Mouse (Mus musculus): Measurements from ENCODE around the gene Gm3448. TPM values are rescaled to one million over a fixed set of nuclear protein-coding genes. Genes with fewer than 3 reads are reported as not detected.
"Not testable (repeated sequence)": the region's sequence is repeated elsewhere in the genome, so short reads cannot be mapped to it uniquely, and the experiment has no call there.

The Gm3448 gene
- 2.7 and 3.1 TPM in 2 replicates for polyA plus RNA-seq (2015; fragmentation: Nextera tagmentation; extraction: Ambion mirVana)

DNA sequence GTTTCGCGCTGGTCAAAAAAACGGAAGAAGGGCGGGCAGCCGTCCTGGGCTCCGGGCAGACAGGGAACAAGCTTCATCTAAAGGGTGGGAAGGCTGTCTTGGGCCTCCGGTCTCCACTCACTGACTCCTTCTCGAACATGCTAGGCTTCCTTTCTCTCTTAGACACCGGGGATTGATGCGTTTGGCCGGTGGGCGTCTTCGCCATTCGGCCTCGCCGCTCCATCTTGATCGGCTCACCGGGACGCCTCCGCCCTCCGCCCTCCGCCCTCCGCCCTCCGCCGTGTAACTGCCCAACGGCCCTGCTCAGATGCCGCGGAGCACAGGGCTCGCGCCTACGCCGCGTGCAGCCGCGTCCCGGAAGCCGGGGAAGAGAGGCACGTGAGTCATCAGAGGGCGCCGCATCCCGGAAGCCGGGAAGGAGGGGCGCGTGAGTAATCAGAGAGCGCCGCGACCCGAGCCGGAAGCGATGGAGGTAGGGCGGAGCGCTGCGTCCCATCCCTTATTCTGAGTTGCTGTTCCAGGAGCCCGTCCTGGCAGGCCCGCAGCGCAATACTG, at the start of gene Gm3448, which contains the start of the genes Ermard and Tcte3:
TSS of gene Gm3448 (minus strand) at position 363 of the 555 bp plus-strand sequence.
TSS of gene Ermard (plus strand) at position 34 of the 555 bp plus-strand sequence.
TSS of gene Tcte3 (minus strand) at position 314 of the 555 bp plus-strand sequence.
- ATAC-seq (ENCODE audit: low read depth): peak; percentile 99
- H3K9me3 ChIP-seq (ENCODE audit: control insufficient read depth, low read length); H3K4me2 ChIP-seq (ENCODE audit: low read depth, low read length); H3K27me3 ChIP-seq (ENCODE audit: control insufficient read depth, insufficient read depth, low read depth, low read length); H3K36me3 ChIP-seq (ENCODE audit: control insufficient read depth, insufficient read depth, low read length); H3K27ac ChIP-seq (ENCODE audit: low read length); H3K4me3 ChIP-seq (ENCODE audit: low read length); H3K9ac ChIP-seq (ENCODE audit: low read length); H3K4me1 ChIP-seq (replicated peaks; ENCODE audit: control insufficient read depth, insufficient read depth, low read length): not testable (repeated sequence)
- WGBS: 0% methylated on average over 11 of the region's 56 CpGs

DNA sequence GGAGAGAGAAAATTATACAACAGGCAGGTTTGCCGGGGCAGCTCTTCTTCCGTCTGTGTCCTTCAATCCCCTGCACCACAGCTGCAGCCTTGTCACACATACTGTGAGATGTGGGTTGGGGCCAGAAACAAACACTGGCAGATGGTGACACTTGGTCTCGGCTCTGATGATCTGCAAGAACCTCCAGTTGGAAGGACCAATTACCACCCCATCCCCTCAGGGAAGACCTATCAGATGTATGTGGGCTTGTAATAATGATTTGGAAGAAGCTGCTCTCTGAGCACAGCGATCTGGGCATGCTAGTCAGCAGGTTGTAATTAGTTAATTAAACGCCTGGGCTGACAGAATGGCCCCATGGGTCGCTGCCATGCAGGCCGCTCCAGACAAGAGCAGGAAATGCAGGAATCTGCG, 47.3 kb upstream of the Gm3448 start:
- H3K4me3 ChIP-seq (ENCODE audit: low read length): no peak overlapping the region
- H3K27ac ChIP-seq (ENCODE audit: low read length): no peak overlapping the region
- no peak overlapping the region for H3K4me2 ChIP-seq (ENCODE audit: low read depth, low read length)
- 34% methylated on average over 8 of the region's 8 CpGs for WGBS
- ATAC-seq (ENCODE audit: low read depth): no peak
- H3K4me1 ChIP-seq (replicated peaks; ENCODE audit: control insufficient read depth, insufficient read depth, low read length): peaks cover 15% of the 10 kb centered on the region; the same call in 1 of the 2 replicates
- no peaks in the 10 kb centered on the region for H3K27me3 ChIP-seq (ENCODE audit: control insufficient read depth, insufficient read depth, low read depth, low read length)
- no peak overlapping the region for H3K9ac ChIP-seq (ENCODE audit: low read length)
- no peaks in the 10 kb centered on the region for H3K9me3 ChIP-seq (ENCODE audit: control insufficient read depth, low read length)
- H3K36me3 ChIP-seq (ENCODE audit: control insufficient read depth, insufficient read depth, low read length): no peaks in the 10 kb centered on the region

DNA sequence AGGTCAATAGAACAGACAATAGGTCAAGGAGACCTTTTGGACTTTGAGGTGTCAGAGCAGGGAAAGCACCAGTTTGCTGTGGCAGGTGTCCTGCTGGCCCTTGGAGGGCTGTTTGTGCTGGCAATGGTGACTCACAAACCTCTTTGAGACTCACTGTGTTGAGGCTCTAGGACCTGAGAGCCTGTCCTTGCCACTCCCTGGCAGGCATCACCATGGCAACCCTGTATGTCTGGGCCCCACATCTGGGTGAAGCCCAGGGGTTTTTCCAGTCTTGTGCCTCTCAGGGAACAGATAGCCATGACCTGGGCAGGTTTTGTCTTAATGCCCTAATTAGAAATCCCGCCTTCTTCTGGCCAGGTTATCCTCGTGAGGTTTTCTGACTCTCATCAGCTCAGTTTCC, 46.8 kb upstream of the Gm3448 start:
- no peak overlapping the region for H3K4me3 ChIP-seq (ENCODE audit: low read length)
- no peak overlapping the region for H3K4me2 ChIP-seq (ENCODE audit: low read depth, low read length)
- H3K27me3 ChIP-seq (ENCODE audit: control insufficient read depth, insufficient read depth, low read depth, low read length): no peaks in the 10 kb centered on the region
- ATAC-seq (ENCODE audit: low read depth): peak; percentile 28; the same call in 1 of the 2 replicates
- H3K36me3 ChIP-seq (ENCODE audit: control insufficient read depth, insufficient read depth, low read length): no peaks in the 10 kb centered on the region
- no peak overlapping the region for H3K9ac ChIP-seq (ENCODE audit: low read length)
- H3K27ac ChIP-seq (ENCODE audit: low read length): no peak overlapping the region
- peaks cover 13% of the 10 kb centered on the region; the same call in 1 of the 2 replicates for H3K4me1 ChIP-seq (replicated peaks; ENCODE audit: control insufficient read depth, insufficient read depth, low read length)
- no peaks in the 10 kb centered on the region for H3K9me3 ChIP-seq (ENCODE audit: control insufficient read depth, low read length)
- 29% methylated on average over 2 of the region's 2 CpGs for WGBS

DNA sequence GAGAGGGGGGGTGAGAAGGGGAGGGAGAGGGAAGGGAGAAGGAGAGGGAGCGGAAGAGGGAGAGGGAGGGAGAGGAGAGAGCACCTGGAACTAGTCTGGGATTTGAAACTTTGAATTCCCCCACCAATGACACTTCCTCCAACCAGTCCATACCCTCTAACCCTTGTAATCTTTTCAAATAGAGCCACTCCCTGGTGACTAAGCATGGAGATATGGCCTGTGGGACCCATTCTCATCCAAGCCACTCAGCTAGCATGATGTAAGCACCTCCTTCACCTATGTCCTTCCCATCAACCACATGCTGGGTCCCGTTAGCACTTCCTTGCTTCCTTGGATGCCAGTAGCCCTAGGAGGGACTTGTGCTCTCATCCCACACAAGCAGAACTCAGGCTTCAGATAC, 43.7 kb upstream of the Gm3448 start:
- Histone ChIP-seq H3K4me3 (ENCODE audit: low read length) (no peak overlapping the region), H3K9me3 (ENCODE audit: control insufficient read depth, low read length) (no peaks in the 10 kb centered on the region), H3K9ac (ENCODE audit: low read length) (no peak overlapping the region), H3K4me1 (replicated peaks; ENCODE audit: control insufficient read depth, insufficient read depth, low read length) (peaks cover 13% of the 10 kb centered on the region; the same call in 1 of the 2 replicates), H3K27ac (ENCODE audit: low read length) (no peak overlapping the region), H3K4me2 (ENCODE audit: low read depth, low read length) (no peak overlapping the region), H3K36me3 (ENCODE audit: control insufficient read depth, insufficient read depth, low read length) (no peaks in the 10 kb centered on the region), H3K27me3 (ENCODE audit: control insufficient read depth, insufficient read depth, low read depth, low read length) (no peaks in the 10 kb centered on the region)
- ATAC-seq (ENCODE audit: low read depth): no peak
- 80% methylated on average over 2 of the region's 2 CpGs for WGBS

- peak; percentile 28; the same call in 1 of the 2 replicates for ATAC-seq (ENCODE audit: low read depth)
- Histone ChIP-seq H3K36me3 (ENCODE audit: control insufficient read depth, insufficient read depth, low read length) (no peaks in the 10 kb centered on the region), H3K4me3 (ENCODE audit: low read length) (no peak overlapping the region), H3K4me2 (ENCODE audit: low read depth, low read length) (no peak overlapping the region), H3K27ac (ENCODE audit: low read length) (no peak overlapping the region), H3K9ac (ENCODE audit: low read length) (no peak overlapping the region), H3K4me1 (replicated peaks; ENCODE audit: control insufficient read depth, insufficient read depth, low read length) (peaks cover 13% of the 10 kb centered on the region; the same call in 1 of the 2 replicates), H3K27me3 (ENCODE audit: control insufficient read depth, insufficient read depth, low read depth, low read length) (no peaks in the 10 kb centered on the region), H3K9me3 (ENCODE audit: control insufficient read depth, low read length) (no peaks in the 10 kb centered on the region)
- 38% methylated on average over 13 of the region's 13 CpGs for WGBS
Observed at GRCm38 (mm10) chr17:15084226-15084848, 43.0 kb upstream of the Gm3448 start.

DNA sequence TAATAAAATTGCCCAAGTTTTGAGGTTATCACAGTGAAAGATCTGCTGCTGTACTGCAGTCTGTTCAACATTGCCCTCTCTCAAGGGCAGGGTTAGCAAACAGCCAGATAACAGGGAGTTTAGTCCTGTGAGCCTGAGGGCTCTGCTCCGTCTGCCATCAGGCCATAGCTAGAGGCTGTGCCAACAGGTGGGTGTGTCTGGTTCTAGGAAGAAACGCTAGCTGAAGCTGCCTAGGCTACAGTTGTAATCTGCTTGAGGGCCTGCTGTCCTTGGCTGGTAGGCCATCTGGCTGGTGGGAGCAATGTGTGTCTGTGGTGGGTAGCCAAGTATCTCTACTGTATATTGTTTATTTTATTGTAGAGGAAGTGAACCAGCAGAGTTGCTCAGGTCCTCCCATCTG, 36.2 kb upstream of the Gm3448 start:
- no peak for ATAC-seq (ENCODE audit: low read depth)
- WGBS: 25% methylated on average over 2 of the region's 2 CpGs
- no peak overlapping the region for H3K4me3 ChIP-seq (ENCODE audit: low read length)

DNA sequence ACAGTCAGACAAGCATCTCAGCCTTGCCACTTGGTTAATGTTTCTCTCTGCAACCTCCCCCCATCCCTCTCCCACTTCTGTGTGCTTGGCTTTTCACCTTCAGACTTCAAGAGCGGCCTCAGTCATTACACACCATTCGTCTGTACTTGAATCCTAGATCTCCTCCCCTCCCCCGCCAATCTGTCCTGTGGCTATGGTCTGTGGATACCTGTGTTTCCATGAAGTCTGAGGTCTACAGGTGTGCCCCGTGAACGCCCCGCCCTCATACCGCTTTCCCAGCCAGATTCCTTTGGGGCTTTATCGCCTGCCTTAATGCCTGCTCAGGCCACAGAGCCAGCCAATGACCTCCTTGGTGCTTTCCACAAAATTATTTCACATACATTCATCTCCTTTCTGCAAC, 33.7 kb upstream of the Gm3448 start:
- 60% methylated on average over 8 of the region's 8 CpGs for WGBS
- Histone ChIP-seq H3K36me3 (ENCODE audit: control insufficient read depth, insufficient read depth, low read length) (no peaks in the 10 kb centered on the region), H3K27ac (ENCODE audit: low read length) (peak overlapping the region; percentile 54; the same call in 1 of the 2 replicates), H3K9ac (ENCODE audit: low read length) (no peak overlapping the region), H3K9me3 (ENCODE audit: control insufficient read depth, low read length) (no peaks in the 10 kb centered on the region), H3K4me3 (ENCODE audit: low read length) (no peak overlapping the region), H3K27me3 (ENCODE audit: control insufficient read depth, insufficient read depth, low read depth, low read length) (no peaks in the 10 kb centered on the region), H3K4me2 (ENCODE audit: low read depth, low read length) (no peak overlapping the region), H3K4me1 (replicated peaks; ENCODE audit: control insufficient read depth, insufficient read depth, low read length) (peaks cover 5% of the 10 kb centered on the region; the same call in 1 of the 2 replicates)
- ATAC-seq (ENCODE audit: low read depth): peak; percentile 74; the same call in 1 of the 2 replicates

More for the DNA sequence above, 36.2 kb upstream of the Gm3448 start:
- Histone ChIP-seq H3K27ac (ENCODE audit: low read length) (no peak overlapping the region), H3K9me3 (ENCODE audit: control insufficient read depth, low read length) (no peaks in the 10 kb centered on the region), H3K36me3 (ENCODE audit: control insufficient read depth, insufficient read depth, low read length) (no peaks in the 10 kb centered on the region), H3K4me2 (ENCODE audit: low read depth, low read length) (no peak overlapping the region), H3K9ac (ENCODE audit: low read length) (no peak overlapping the region), H3K27me3 (ENCODE audit: control insufficient read depth, insufficient read depth, low read depth, low read length) (no peaks in the 10 kb centered on the region), H3K4me1 (replicated peaks; ENCODE audit: control insufficient read depth, insufficient read depth, low read length) (peaks cover 5% of the 10 kb centered on the region; the same call in 1 of the 2 replicates)

- no peaks in the 10 kb centered on the region for H3K27me3 ChIP-seq (ENCODE audit: control insufficient read depth, insufficient read depth, low read depth, low read length)
- H3K9ac ChIP-seq (ENCODE audit: low read length): no peak overlapping the region
- H3K4me1 ChIP-seq (replicated peaks; ENCODE audit: control insufficient read depth, insufficient read depth, low read length): peaks cover 8% of the 10 kb centered on the region
- H3K36me3 ChIP-seq (ENCODE audit: control insufficient read depth, insufficient read depth, low read length): no peaks in the 10 kb centered on the region
- H3K4me3 ChIP-seq (ENCODE audit: low read length): no peak overlapping the region
- no peak overlapping the region for H3K4me2 ChIP-seq (ENCODE audit: low read depth, low read length)
- ATAC-seq (ENCODE audit: low read depth): no peak
- no peak overlapping the region for H3K27ac ChIP-seq (ENCODE audit: low read length)
- whole genome bisulfite sequencing: 64% methylated on average over 2 of the region's 2 CpGs
- H3K9me3 ChIP-seq (ENCODE audit: control insufficient read depth, low read length): no peaks in the 10 kb centered on the region
Observed at GRCm38 (mm10) chr17:15072211-15072610, 30.9 kb upstream of the Gm3448 start.

- Histone ChIP-seq H3K4me1 (replicated peaks; ENCODE audit: control insufficient read depth, insufficient read depth, low read length) (peaks cover 8% of the 10 kb centered on the region), H3K9ac (ENCODE audit: low read length) (no peak overlapping the region), H3K27ac (ENCODE audit: low read length) (no peak overlapping the region), H3K4me2 (ENCODE audit: low read depth, low read length) (no peak overlapping the region), H3K36me3 (ENCODE audit: control insufficient read depth, insufficient read depth, low read length) (no peaks in the 10 kb centered on the region), H3K27me3 (ENCODE audit: control insufficient read depth, insufficient read depth, low read depth, low read length) (no peaks in the 10 kb centered on the region), H3K4me3 (ENCODE audit: low read length) (no peak overlapping the region), H3K9me3 (ENCODE audit: control insufficient read depth, low read length) (no peaks in the 10 kb centered on the region)
- ATAC-seq (ENCODE audit: low read depth): no peak
- 37% methylated on average over 2 of the region's 2 CpGs for WGBS
Observed at GRCm38 (mm10) chr17:15069124-15069523, 27.8 kb upstream of the Gm3448 start.
